Mouse (Mus musculus) bone marrow macrophage, adult 2 months (primary cell): Measurements from ENCODE around the gene Snrpa.

Experiments
- CTCF ChIP-seq: IDR thresholded peaks from 2 replicates; pipeline ENCODE4 v1.5.1; 2012; ENCODE audit warnings: low read depth, mild to moderate bottlenecking, low read length, moderate library complexity
- POLR2A ChIP-seq: IDR thresholded peaks from 2 replicates; pipeline ENCODE4 v1.6.1; 2012; ENCODE audit warnings: mild to moderate bottlenecking, low read depth, low read length, borderline replicate concordance

GRCm38 (mm10) chr7:27243211-27243610 is 47.1 kb upstream of the Snrpa start:
- TF ChIP-seq POLR2A (no peak), CTCF (no peak)
